Mouse (Mus musculus) heart, adult 2 months (tissue): ENCODE measurements around the gene Ctla4. TPM values are rescaled to one million over a fixed set of nuclear protein-coding genes. Genes with fewer than 3 reads are reported as not detected.

Experiments used
- DNase-seq, 2 experiments: peaks; one replicate each; pipeline ENCODE4 v3.0.0; 2021
- H3K27ac ChIP-seq: fragments of 200-600 bp; 2 replicates; pipeline ENCODE4 v1.8.1; 2022
- H3K27me3 ChIP-seq: fragments of 200-500 bp; 2 replicates; pipeline ENCODE4 v1.6.1; 2012; ENCODE audit warnings: mild to moderate bottlenecking, low read length, inconsistent platforms, mixed read lengths; ENCODE audit not compliant: control insufficient read depth, insufficient read depth
- H3K36me3 ChIP-seq: fragments of 200-500 bp; 2 replicates; pipeline ENCODE4 v1.6.1; 2012; ENCODE audit warnings: low read length, inconsistent platforms; ENCODE audit not compliant: control insufficient read depth, insufficient read depth
- H3K4me1 ChIP-seq: fragments of 200-500 bp; 2 replicates; pipeline ENCODE4 v1.6.1; 2011; ENCODE audit warnings: low read length; ENCODE audit not compliant: control insufficient read depth, insufficient read depth
- H3K4me3 ChIP-seq: fragments of 200-600 bp; 2 replicates; pipeline ENCODE4 v1.8.1; 2022
- H3K79me2 ChIP-seq: fragments of 200-500 bp; replicated peaks from 2 replicates; pipeline ENCODE4 v1.6.1; 2012; ENCODE audit warnings: mild to moderate bottlenecking, inconsistent platforms, low read length, moderate library complexity, mixed read lengths; ENCODE audit not compliant: control insufficient read depth, insufficient read depth
- H3K9ac ChIP-seq: fragments of 200-500 bp; 2 replicates; pipeline ENCODE4 v1.6.1; 2012; ENCODE audit warnings: low read depth, mild to moderate bottlenecking, control low read depth, inconsistent platforms, low read length, mixed read lengths
- CTCF ChIP-seq: fragments of 200-600 bp; IDR thresholded peaks from 2 replicates; pipeline ENCODE4 v1.8.1; 2022; ENCODE audit warnings: antibody characterized with exemption, mild to moderate bottlenecking, moderate library complexity
- EP300 ChIP-seq: fragments of 200-500 bp; IDR thresholded peaks from 2 replicates; pipeline ENCODE4 v1.6.1; 2011; ENCODE audit warnings: low read depth, low read length, control low read depth; ENCODE audit not compliant: insufficient read depth
- POLR2A ChIP-seq: fragments of 200-500 bp; IDR thresholded peaks from 2 replicates; pipeline ENCODE4 v1.6.1; 2011; ENCODE audit warnings: mild to moderate bottlenecking, low read depth, low read length, control low read depth; ENCODE audit not compliant: insufficient read depth
- WGBS: fragments of 180-500 bp; shearing (Covaris S2); methylation state at CpG from one replicate; pipeline ENCODE4 v1.1.7; 2018; 5-methylcytosine and 5-hydroxymethylcytosine counted together
- intact Hi-C: fragments of 180-260 bp; cut with DNase I; formaldehyde crosslinking; loops from one replicate; pipeline ENCODE4 v1.15.1; 2025
- polyA plus RNA-seq: library from polyadenylated mRNA; depleted of rRNA; stranded (reverse); fragments of >200 nt; gene quantifications from 2 replicates; pipeline ENCODE4 v1.2.3, GENCODE M21; 2012
- total RNA-seq, 2 experiments: library from RNA; stranded (reverse); gene quantifications; 2 replicates each; pipeline ENCODE4 v1.2.3; 2021

Gene Ctla4
- total and polyA plus RNA-seq, 3 experiments: 0.74 to 0.91 (median 0.86) TPM

DNA sequence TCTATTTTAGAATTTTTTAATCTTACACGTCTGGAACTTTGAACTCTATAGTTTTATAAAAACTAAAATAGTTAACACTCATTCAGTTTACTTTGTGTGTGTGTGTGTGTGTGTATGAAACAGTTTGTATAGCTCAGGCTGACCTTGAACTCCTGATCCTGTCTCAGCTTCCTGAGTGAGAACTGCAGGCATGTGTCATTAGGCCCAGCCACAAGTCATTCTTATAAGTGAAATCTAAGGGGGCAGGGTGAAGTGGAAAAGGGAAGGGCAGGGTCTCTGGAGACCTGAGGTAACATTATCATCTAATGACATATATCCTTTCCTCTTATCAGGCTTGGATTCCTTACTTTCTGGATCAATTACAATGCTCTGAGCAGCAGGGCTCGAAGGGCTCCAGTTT, 56.1 kb downstream of the Ctla4 start:
- Histone ChIP-seq H3K9ac (no peak overlapping the region), H3K4me3 (no peak overlapping the region), H3K27me3 (no peaks in the 10 kb centered on the region), H3K27ac (no peak overlapping the region), H3K36me3 (no peaks in the 10 kb centered on the region), H3K79me2 (no peaks in the 10 kb centered on the region), H3K4me1 (peaks cover 2% of the 10 kb centered on the region; the same call in 1 of the 2 replicates)
- intact Hi-C loops: no loop called here
- WGBS: 75% methylated on average over 2 of the region's 2 CpGs
- no peak for DNase-seq
- TF ChIP-seq EP300: no peak
- no peak for TF ChIP-seq CTCF
- no peak for TF ChIP-seq POLR2A

DNA sequence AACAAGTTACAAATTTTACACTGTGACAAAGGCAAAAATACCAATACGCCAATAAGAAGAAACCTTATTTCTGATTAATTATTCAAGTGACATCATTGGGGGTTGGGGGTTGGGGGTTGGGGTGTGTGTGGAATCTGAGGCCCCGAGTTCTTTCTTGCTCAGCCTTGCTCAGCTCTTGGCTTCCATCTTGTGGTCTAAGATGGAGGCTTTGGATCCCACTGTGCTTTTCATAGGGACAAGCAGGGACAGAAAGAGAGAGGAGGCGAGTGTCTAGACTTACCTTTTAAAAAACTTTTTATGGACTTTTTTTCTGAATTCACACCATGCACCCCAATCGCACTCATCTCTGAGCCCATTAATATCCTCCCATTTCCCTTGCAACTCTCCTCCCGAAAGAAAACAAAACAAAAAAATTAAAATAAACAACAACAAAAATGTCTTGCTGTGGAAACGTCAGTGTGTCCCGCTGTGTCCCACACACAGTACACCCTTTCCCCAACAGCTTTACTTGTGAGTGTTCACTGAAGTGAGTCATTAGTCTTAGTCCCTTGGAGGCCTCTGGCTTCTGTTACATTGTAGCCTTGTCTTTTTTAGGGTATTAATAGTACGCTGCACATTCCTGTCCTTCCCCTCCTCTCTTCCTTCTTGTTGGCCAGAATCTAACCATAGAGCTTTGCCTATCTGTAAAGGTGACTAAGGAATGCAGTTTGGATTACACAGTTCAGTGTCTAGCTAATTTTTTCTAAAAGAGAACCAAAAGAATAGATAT, 59.0 kb downstream of the Ctla4 start:
- Histone ChIP-seq H3K9ac (no peak overlapping the region), H3K27ac (no peak overlapping the region), H3K79me2 (no peaks in the 10 kb centered on the region), H3K36me3 (no peaks in the 10 kb centered on the region), H3K4me3 (no peak overlapping the region), H3K27me3 (no peaks in the 10 kb centered on the region), H3K4me1 (no peaks in the 10 kb centered on the region; the same call in 1 of the 2 replicates)
- TF ChIP-seq EP300 (no peak), CTCF (no peak), POLR2A (no peak)
- intact Hi-C loops: no loop called here
- WGBS: 68% methylated on average over 8 of the region's 8 CpGs
- no peak for DNase-seq

DNA sequence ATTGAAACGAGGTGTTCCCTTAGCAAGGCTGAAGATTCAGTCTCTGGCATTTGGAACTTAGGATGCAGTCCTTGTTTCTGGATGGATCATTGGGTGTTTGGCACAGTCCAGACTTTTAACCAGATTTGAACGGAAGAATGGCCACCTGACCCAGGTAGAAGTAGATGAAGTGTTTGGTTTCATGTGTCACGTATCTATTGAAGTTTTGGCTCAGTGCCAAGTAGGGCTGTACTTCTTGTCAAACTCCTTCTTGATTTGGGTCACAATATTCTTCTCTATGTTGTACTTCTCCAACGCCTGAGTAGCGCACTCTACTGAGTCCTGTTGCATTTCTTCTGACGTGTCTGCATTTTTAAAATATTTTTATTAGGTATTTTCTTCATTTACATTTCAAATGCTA, 61.3 kb downstream of the Ctla4 start:
- Histone ChIP-seq H3K9ac (no peak overlapping the region), H3K79me2 (no peaks in the 10 kb centered on the region), H3K27ac (no peak overlapping the region), H3K36me3 (no peaks in the 10 kb centered on the region), H3K27me3 (no peaks in the 10 kb centered on the region), H3K4me1 (0 out of 2 replicates have a peak, but pooled peaks cover 2% of the 10 kb centered on the region), H3K4me3 (no peak overlapping the region)
- DNase-seq: no peak
- intact Hi-C loops: no loop called here
- no peak for TF ChIP-seq EP300
- no peak for TF ChIP-seq POLR2A
- no peak for TF ChIP-seq CTCF
- 88% methylated on average over 6 of the region's 6 CpGs for WGBS

DNA sequence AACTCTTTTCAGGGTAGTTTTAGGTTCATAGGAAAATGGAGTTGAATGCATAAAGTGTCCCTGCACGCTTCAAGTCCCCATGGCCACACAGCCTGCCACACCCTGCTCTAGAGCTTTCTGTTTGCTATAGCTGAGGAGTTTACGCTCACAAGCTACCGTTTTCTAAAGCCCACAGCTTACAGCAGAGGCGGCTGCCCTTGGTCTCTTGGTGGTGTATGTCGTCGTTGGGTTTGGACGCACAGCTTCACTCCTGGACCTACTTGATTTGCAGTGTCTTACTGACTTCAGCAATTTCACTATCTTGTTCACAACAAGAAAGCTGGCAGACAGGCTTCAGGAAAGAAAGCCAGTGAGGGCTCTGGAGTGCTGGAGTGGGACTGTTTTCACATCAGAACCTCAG, 66.2 kb downstream of the Ctla4 start:
- 31% methylated on average over 7 of the region's 7 CpGs for WGBS
- H3K9ac ChIP-seq: no peak overlapping the region
- H3K27ac ChIP-seq: peak overlapping the region; percentile 69
- no peaks in the 10 kb centered on the region for H3K27me3 ChIP-seq
- intact Hi-C loops: no loop called here
- peaks cover 4% of the 10 kb centered on the region; the same call in 1 of the 2 replicates for H3K4me1 ChIP-seq
- 0 out of 2 replicates have a peak overlapping the region, but pooled peaks have one; percentile 20 for H3K4me3 ChIP-seq
- TF ChIP-seq EP300 (no peak), POLR2A (no peak), CTCF (no peak)
- DNase-seq: peak; percentile 34 to 55
- no peaks in the 10 kb centered on the region for H3K36me3 ChIP-seq
- no peaks in the 10 kb centered on the region for H3K79me2 ChIP-seq

- Histone ChIP-seq H3K27ac (peak overlapping the region; percentile 62), H3K36me3 (no peaks in the 10 kb centered on the region), H3K79me2 (no peaks in the 10 kb centered on the region), H3K4me1 (peaks cover 4% of the 10 kb centered on the region; the same call in 1 of the 2 replicates), H3K4me3 (no peak overlapping the region), H3K9ac (no peak overlapping the region), H3K27me3 (no peaks in the 10 kb centered on the region)
- no peak for DNase-seq
- 81% methylated on average over 7 of the region's 7 CpGs for WGBS
- no peak for TF ChIP-seq EP300
- no peak for TF ChIP-seq CTCF
- no peak for TF ChIP-seq POLR2A
- intact Hi-C loops: no loop called here
Observed at GRCm38 (mm10) chr1:60953686-60954085, 66.9 kb downstream of the Ctla4 start.

DNA sequence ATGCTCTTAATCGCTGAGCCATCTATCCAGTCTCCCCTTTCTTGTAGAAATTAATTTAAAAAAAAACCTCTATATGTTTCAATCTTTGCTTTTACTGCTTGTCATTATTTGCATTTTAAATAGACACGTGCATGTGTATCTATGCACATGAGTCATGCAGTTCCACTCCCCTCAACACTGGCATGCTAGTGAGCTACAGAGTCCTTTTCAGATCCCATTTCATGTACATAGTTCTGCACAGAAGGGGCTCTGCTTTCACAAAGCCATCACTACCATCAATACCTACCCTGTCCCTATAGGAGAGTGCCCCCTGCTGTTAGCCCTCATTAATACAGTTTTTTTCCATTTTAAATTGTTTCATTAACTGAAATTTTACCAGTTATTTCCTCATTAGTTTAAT, 68.0 kb downstream of the Ctla4 start:
- 50% methylated on average over 2 of the region's 2 CpGs for WGBS
- Histone ChIP-seq H3K9ac (no peak overlapping the region), H3K4me3 (no peak overlapping the region), H3K27ac (peak overlapping the region; percentile 62; the same call in 1 of the 2 replicates), H3K4me1 (peaks cover 10% of the 10 kb centered on the region), H3K27me3 (no peaks in the 10 kb centered on the region), H3K36me3 (peaks cover 2% of the 10 kb centered on the region; the same call in 1 of the 2 replicates), H3K79me2 (no peaks in the 10 kb centered on the region)
- DNase-seq: no peak
- TF ChIP-seq POLR2A (no peak), CTCF (peak; percentile 93), EP300 (no peak)
- intact Hi-C loops: loop anchor here (5.0 kb wide), 3 partner anchors 237 to 797 kb away; partner anchors contain the start of genes Cd28 and Cyp20a1
